Mouse (Mus musculus) megakaryocyte progenitor cell, adult 5-6 weeks (primary cell): Measurements from ENCODE around the gene Zfp760. TPM values are rescaled to one million over a fixed set of nuclear protein-coding genes. Genes with fewer than 3 reads are reported as not detected.
"Not testable (repeated sequence)": the region's sequence is repeated elsewhere in the genome, so short reads cannot be mapped to it uniquely, and the experiment has no call there.

Experiments used
- ATAC-seq: replicated peaks from 2 replicates; pipeline ENCODE4 v1.8.0; 2016; ENCODE audit warnings: mild to moderate bottlenecking, moderate TSS enrichment, inconsistent platforms; ENCODE audit not compliant: poor library complexity
- total RNA-seq, 2 experiments: library from RNA; stranded (forward) in 1 of 2; stranded (reverse) in 1 of 2; fragments of 157-497, 149-512 nt in 1 of 2; fragments of 200-1000 nt in 1 of 2; gene quantifications; 2 replicates each; pipeline versions ENCODE4 v1.2.3 to v1.2.4; 2015 to 2017

Zfp760 gene
- total RNA-seq (2015) (6.9 and 7.0 TPM in 2 replicates), total RNA-seq (2017) (5.9 and 7.8 TPM in 2 replicates)

GRCm38 (mm10) chr17:21707343-21707996 lies at the start of gene Zfp760:
Gene Zfp760, plus strand, starts transcription at chr17:21707741.
- peak; percentile 80 for ATAC-seq

DNA sequence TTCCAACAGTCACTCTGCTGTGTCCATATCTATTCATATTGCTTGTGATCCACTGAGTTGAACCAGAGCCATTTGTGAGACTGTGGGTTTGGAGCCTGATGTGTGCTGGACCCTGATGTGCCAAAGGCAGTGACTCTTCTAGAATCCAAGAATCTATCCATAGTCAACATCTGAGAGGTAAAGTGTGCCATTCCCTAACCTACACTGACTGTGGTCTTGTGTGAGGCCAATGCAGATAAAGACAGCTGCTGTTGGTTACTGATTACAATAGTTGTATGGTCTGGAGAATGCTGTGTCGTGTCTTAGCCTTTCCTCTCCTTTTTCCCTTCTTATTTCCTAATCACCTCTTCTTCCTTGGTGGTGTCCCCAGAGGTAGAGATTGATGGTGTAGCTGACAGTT lies 28.7 kb upstream of the Zfp760 start:
- ATAC-seq = peak; percentile 26

DNA sequence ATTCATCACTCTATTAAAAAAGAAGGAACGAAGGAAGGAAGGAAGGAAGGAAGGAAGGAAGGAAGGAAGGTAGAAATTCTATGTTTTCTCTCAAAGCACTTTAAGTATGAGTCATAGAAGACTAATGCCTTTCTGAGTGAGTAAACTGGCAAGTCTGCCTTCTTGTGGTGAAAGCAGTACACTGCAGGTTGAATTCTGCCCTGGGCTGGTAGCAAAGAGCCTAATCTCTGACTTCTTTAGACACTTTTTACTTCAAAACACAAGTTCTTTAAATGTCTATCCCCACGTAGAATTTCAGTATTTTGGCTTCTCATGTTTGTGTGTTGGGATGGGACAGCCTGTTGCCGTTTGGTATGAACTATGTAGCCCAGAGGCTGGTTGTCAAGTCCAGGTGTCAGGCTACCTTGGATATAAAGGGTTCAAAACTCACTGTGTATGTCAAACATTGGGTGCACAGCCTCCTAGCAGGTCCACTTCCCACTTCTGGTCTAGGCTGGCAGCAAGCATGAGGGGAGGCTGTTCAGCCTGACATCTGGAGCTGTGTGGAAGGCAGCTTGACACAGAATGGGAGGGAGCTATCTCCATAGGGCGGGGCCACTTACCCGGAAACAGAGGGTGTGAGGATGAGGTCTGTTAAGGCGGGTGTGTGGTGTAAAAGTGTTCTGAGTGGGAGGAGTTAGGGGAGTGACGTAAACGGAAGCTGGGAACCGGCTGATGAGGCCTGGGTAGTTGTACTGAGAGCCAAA lies 28.1 kb upstream of the Zfp760 start:
- peak; percentile 94 for ATAC-seq

DNA sequence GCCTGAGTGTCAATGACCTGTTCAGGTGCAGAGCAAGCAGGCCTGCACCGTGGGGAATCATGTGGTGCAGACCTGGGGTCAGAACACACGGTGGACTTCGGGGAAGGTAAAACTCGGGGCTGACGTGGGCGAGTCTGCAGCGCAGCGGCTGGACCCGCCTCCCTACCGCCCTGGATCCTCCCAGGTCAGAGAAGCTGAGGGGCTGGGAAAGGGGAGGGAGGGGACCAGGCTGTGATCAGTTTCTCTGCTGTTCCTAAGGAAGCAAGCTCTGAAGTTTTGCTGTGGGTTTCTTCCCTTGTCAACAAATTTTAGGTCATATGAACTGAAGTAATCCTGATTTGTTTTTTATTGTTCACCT lies 27.5 kb upstream of the Zfp760 start:
- peak; percentile 65 for ATAC-seq

- no peak for ATAC-seq
These were observed 16.0 kb upstream of the Zfp760 start, which contains the start of gene Gm10226 for GRCm38 (mm10) chr17:21691560-21691959. Gene Gm10226, plus strand, starts transcription at chr17:21691860.

DNA sequence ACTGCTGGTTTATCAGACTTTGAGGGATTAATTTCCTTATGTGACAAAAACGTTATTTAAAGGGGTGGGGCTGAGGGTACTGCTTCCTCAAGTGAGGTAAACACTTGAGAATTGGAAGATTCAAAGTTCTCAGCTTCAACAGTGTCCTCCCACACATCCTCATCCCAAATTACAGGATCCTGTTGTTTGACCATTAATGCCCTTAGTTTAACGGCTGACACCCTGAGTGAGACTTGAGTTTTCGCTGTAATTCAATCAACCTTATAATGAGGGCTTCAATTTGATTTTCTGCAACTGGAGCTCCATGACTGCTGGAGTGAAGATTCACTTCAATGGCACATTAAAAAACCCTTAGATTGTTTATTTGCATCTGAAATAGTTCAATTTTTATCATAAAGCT lies 14.2 kb upstream of the Zfp760 start:
- no peak for ATAC-seq

GRCm38 (mm10) chr17:21696073-21696472 lies 11.5 kb upstream of the Zfp760 start:
- peak; percentile 58 for ATAC-seq

DNA sequence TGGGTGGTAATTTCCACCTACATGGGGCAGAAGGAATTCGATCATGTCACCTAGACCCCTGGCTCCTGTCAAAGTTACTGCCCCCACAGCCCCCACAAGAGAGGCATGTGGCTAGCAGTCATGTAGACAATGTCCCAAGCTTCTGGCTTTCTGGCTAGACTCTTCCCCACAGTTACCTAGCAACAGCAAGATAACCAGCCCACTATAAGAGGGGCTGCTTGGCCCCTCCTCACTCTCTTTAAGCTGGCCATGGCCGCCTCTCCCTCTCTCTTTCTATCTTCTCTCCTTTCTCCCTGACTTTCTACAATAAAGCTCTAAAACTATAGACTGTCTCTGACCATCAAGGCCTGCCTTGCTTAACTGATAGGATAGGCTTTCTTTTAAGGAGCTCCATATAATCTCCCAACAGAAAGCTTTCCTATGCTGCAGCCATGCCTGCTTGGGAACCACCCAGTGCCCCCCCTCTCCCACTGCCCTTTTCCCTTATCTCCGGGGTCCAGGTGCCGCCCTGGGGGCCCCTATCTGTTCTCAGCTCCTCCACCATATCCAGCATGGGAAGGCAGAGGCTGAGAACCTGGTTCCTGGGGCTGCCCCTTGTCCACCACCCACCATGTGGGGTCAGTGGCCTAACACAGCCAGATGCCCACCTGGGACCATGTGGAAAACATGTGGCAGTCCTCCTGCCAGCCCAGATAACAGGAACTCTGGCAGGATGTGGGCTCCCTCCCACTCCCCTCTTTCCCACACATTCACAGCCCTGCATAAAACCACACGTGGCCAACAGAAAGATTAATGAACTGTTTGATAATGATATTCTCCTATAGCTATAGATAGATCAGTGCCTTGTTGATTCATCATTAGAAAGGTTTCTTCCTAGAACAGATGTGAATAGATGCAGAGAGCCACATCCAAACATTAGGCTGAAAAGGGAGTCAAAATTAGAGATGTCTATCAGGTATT lies 5.0 kb upstream of the Zfp760 start:
- peak; percentile 69 for ATAC-seq

- peak; percentile 62 for ATAC-seq
These were observed 4.1 kb upstream of the Zfp760 start for GRCm38 (mm10) chr17:21703414-21703813.

DNA sequence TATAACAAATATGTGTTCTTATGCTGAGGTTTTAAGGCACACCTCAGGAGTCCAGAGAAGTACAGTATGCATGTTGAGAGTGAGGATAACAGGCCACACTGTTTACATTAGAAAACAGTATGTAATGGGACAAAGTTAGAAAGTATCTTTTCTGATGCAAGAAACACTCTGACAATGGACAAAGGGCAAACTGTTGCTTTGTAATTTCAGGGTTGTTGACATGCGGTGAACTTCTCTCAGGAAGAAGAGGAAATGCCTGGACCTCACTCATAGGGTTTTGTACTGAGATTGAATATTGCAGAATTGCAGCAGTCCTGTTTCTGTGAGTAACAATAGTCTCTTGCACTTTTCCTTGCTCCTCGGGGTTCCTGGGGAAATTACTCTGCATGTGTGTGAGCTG lies 860 bp downstream of the Zfp760 start:
- peak; percentile 38 for ATAC-seq

DNA sequence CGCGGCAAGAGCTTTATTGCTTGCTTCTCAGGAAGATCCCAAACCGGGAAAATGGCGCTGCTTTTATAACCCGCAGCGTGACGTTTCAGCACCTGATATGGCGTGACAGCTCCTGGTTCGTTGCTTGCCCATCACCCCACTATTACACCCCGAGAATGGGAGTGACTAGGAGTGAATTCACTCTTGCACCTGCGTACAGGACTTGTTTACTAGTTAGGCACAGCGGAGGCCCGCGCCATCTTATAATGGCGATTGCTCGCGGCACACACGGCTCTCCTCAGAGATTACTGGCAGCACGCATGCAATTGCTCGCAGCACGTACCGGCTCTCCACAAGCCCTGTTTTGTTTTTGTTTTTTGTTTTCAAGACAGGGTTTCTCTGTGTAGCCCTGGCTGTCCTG lies 23.0 kb downstream of the Zfp760 start, which contains the start of gene Zfp229:
Gene Zfp229 (plus strand): TSS at position 301 of the 400 bp plus-strand sequence.
- not testable (repeated sequence) for ATAC-seq

DNA sequence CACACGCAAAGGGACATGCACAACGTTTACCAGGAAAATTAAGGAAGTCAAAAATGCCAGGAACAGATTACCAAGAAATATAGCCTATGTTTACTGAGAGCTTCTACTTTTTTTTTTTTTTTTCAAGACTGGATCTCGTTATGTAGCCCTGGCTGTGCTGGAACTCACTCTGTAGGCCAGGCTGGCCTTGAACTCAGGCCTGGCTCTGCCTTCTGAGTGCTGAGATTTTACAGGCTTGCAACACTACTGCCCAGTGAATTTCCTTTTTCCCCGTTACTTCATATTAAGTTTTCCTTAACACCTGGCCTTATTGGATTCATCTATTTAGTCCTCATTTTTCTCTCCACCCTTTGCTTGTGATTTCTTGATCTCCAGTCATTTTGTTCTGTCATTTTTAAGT lies 25.5 kb downstream of the Zfp760 start:
- peak; percentile 5; the same call in 1 of the 2 replicates for ATAC-seq

DNA sequence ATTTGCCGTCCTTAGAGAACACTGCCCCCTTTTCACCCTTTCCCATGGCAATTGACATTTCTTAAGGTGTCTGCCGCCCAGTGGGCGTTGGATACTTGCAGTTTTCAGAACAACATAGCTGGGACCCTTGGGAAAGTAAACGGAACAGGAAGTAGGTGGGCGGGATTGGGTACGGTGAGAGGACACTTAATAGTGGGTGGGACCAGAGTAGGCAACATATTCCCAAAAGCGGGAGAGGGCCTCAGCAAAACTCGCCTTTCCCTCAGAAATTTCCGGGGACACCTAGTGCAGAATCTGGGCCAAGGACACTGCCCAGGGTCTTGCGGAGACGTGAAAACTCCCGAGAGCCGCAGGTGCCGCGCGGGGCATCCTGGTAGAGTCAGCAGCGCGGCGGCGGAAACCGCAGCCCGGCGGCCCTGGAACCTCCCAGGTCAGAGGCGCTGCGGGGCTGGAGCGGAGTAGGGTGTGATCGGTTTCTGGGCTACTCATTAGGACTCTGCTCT lies 26.0 kb downstream of the Zfp760 start:
- ATAC-seq = peak; percentile 96

GRCm38 (mm10) chr17:21752791-21753190 lies 45.2 kb downstream of the Zfp760 start:
- no peak for ATAC-seq

DNA sequence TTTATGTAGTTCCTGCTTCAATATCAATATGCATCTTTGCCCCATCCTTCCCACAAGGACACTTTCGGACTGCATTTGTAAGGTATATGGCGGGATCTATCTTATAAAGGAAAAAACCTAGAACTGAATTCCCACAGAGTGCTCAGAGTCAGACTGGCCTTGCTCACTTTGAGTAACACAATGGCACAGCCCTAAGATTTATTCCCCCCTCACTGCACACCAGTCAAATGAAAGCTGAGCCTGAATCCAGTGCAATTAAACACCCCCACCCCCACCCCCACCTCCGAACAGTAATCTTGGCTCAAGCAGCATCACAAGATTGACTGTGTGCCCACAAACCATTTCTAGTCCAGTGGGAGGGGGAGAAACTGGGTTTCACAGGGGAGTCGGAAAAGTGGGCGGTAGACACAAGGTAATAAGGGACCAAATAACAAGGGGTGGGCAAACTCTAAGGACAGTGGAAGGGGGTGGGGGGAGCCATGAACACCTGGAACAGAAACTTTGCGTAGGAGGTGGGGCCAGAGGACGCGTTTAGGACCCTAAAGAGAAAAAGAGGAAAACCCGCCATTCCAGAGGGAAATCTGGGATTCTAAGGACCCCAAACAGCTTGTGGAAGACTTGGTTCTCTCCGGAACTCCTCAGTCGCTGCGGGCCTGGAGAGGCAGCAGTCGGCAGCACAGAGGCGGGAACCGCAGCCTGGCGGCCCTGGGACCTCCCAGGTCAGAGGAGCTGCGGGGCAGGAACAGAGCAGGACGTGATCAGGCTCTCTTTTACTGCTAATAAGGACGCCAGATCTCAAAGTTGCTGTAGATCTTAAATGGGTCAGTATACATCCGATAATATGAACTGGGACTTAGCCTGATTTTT lies 46.0 kb downstream of the Zfp760 start:
- peak; percentile 44; the same call in 1 of the 2 replicates for ATAC-seq

DNA sequence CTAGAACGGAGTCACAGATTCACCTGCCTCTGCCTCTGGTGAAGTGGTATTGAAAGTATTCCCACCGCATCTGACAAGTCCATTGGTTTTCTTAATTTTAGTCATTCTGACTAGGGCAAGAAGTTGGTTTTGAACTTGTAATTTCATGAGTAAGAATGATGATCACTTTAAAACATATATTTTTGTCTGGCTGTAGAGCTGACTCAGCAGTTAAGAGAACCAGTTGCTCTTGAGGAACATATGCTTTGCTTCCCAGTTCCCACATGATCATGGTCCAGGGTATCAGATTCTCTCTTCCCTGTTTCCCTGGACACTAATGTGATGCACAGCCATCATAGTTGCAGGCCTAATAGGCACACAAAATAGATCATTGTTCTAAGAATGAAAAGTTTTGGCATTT lies 62.8 kb downstream of the Zfp760 start:
- ATAC-seq = no peak
